Mouse (Mus musculus) ES-Bruce4 (cell line): ENCODE measurements around the gene Shank2. TPM values are rescaled to one million over a fixed set of nuclear protein-coding genes. Genes with fewer than 3 reads are reported as not detected.
A peak's percentile ranks its signal among the peaks of the same experiment; 100 is the strongest.

Experiments used
- H3K27ac ChIP-seq: 2 replicates; pipeline ENCODE4 v1.5.1; 2012; ENCODE audit warnings: low read length, inconsistent platforms; ENCODE audit not compliant: insufficient read depth
- H3K27me3 ChIP-seq: 2 replicates; pipeline ENCODE4 v1.6.1; 2012; ENCODE audit warnings: mild to moderate bottlenecking, low read length, inconsistent platforms; ENCODE audit not compliant: control insufficient read depth, poor library complexity, insufficient read depth, severe bottlenecking
- H3K36me3 ChIP-seq: 2 replicates; pipeline ENCODE4 v1.6.1; 2012; ENCODE audit warnings: inconsistent platforms, mild to moderate bottlenecking, low read length, moderate library complexity; ENCODE audit not compliant: control insufficient read depth, poor library complexity, insufficient read depth, severe bottlenecking
- H3K4me1 ChIP-seq: one replicate; pipeline ENCODE4 v1.8.1; 2011; ENCODE audit warnings: low read length; ENCODE audit not compliant: control insufficient read depth, insufficient read depth
- H3K4me3 ChIP-seq: 2 replicates; pipeline ENCODE4 v1.5.1; 2011; ENCODE audit warnings: low read depth, mild to moderate bottlenecking, low read length
- H3K9ac ChIP-seq: 2 replicates; pipeline ENCODE4 v1.6.1; 2012; ENCODE audit warnings: low read depth, mild to moderate bottlenecking, inconsistent platforms; ENCODE audit not compliant: poor library complexity, severe bottlenecking
- H3K9me3 ChIP-seq: replicated peaks from 2 replicates; pipeline ENCODE4 v1.6.1; 2012; ENCODE audit warnings: mild to moderate bottlenecking, low read length, inconsistent platforms; ENCODE audit not compliant: control insufficient read depth, poor library complexity, insufficient read depth, severe bottlenecking
- CTCF ChIP-seq: IDR thresholded peaks from one replicate; pipeline ENCODE4 v1.8.1; 2011; ENCODE audit warnings: low read depth, low read length
- EP300 ChIP-seq: IDR thresholded peaks from 2 replicates; pipeline ENCODE4 v1.6.1; 2011; ENCODE audit warnings: low read depth, low read length; ENCODE audit not compliant: insufficient read depth
- POLR2A ChIP-seq: IDR thresholded peaks from one replicate; pipeline ENCODE4 v1.8.1; 2011; ENCODE audit warnings: low read length; ENCODE audit not compliant: insufficient read depth
- polyA plus RNA-seq: library from polyadenylated mRNA; stranded (reverse); fragments of >200 nt; gene quantifications from 2 replicates; pipeline ENCODE4 v1.2.4, GENCODE M21; 2011; ENCODE audit warnings: low read depth; ENCODE audit not compliant: missing spikeins, insufficient read depth, insufficient read length

Gene Shank2
- polyA plus RNA-seq, 1 experiment: 0.72 TPM

GRCm38 (mm10) chr7:144102222-144102980 lies 100.7 kb downstream of the Shank2 start:
- Histone ChIP-seq H3K9ac (no peak overlapping the region), H3K36me3 (no peaks in the 10 kb centered on the region), H3K4me3 (no peak overlapping the region), H3K9me3 (no peaks in the 10 kb centered on the region), H3K4me1 (peaks cover 3% of the 10 kb centered on the region), H3K27ac (no peak overlapping the region), H3K27me3 (no peaks in the 10 kb centered on the region)
- no peak for TF ChIP-seq CTCF
- no peak for TF ChIP-seq EP300
- TF ChIP-seq POLR2A: no peak

DNA sequence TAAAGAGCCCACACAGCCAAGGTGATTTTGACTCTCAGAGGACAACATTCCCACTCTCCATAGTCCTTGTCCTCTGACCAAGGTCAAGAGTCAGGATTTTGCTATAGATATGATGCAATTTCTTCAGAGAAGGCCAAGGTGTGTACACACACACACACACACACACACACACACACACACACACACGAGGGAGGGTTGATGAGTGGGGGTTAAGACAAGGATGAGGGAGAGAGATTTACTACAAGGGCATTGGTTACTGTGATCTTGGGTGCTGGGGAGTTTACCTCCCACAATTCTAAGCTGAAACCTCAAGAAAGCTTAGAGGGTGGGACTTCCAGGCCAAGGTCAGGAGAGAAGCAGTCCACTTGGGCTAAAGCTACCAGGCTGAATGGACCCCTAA lies 104.2 kb downstream of the Shank2 start:
- Histone ChIP-seq H3K36me3 (no peaks in the 10 kb centered on the region), H3K27ac (peak overlapping the region; percentile 58; the same call in 1 of the 2 replicates), H3K4me1 (peaks cover 7% of the 10 kb centered on the region), H3K4me3 (no peak overlapping the region), H3K27me3 (no peaks in the 10 kb centered on the region), H3K9me3 (no peaks in the 10 kb centered on the region), H3K9ac (no peak overlapping the region)
- TF ChIP-seq CTCF (no peak), EP300 (no peak), POLR2A (no peak)

DNA sequence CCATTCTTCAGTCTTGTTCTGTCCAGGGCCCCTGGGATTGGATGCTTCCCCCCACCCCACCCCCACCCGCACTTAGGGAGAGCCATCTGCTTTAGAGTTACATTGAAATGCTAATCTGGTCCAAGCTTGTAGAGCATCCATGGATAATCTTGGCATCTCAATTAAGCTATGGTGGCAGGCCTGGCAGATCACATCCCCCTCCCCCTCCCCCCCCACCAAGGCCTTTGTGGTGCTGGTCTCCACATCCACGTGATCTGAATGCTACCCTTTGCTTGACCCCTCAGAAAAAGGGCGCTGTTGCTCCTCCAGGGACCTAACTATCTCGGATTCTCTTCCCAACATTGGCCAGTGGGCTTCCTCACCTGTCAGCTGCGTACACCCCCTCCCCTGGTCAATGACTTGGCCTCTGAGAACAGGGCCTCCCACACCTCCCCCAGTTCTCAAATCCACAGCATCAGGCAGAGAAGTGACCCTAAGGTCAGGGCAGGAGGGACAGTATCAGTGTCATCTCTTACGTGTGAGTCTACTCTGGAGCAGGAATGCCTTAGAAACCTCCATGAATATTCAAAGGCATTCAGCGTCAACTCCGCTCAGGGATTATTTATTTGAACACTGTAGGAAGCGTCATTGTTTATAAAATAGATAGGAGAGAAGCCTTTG lies 104.8 kb downstream of the Shank2 start:
- H3K4me3 ChIP-seq: no peak overlapping the region
- no peak overlapping the region for H3K9ac ChIP-seq
- H3K36me3 ChIP-seq: no peaks in the 10 kb centered on the region
- H3K27ac ChIP-seq: peak overlapping the region; percentile 58; the same call in 1 of the 2 replicates
- TF ChIP-seq EP300: peak; percentile 43
- no peak for TF ChIP-seq CTCF
- no peak for TF ChIP-seq POLR2A
- peaks cover 7% of the 10 kb centered on the region for H3K4me1 ChIP-seq
- no peaks in the 10 kb centered on the region for H3K27me3 ChIP-seq
- no peaks in the 10 kb centered on the region for H3K9me3 ChIP-seq

DNA sequence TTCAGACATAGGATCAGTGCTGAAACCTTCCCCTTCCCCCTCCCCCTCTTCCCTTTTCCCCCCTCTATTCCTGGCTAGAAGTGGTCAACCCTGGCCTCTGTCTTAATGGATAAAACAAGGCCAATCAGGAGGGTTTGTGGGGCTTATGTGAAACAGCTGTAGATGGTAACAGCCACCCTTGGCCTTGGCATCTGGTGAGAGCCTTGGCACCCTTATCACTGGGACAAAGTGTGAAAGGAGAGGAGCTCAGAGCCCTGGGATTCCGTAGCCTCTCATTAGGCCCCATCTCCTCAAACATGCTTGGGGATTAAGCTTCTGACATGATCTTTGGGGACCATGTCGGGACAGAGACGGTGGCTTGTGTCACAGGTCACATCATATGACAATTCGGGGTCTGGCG lies 106.4 kb downstream of the Shank2 start:
- Histone ChIP-seq H3K4me1 (peaks cover 7% of the 10 kb centered on the region), H3K27me3 (no peaks in the 10 kb centered on the region), H3K9ac (no peak overlapping the region), H3K9me3 (no peaks in the 10 kb centered on the region), H3K27ac (no peak overlapping the region), H3K36me3 (no peaks in the 10 kb centered on the region), H3K4me3 (no peak overlapping the region)
- TF ChIP-seq CTCF: no peak
- no peak for TF ChIP-seq POLR2A
- no peak for TF ChIP-seq EP300

DNA sequence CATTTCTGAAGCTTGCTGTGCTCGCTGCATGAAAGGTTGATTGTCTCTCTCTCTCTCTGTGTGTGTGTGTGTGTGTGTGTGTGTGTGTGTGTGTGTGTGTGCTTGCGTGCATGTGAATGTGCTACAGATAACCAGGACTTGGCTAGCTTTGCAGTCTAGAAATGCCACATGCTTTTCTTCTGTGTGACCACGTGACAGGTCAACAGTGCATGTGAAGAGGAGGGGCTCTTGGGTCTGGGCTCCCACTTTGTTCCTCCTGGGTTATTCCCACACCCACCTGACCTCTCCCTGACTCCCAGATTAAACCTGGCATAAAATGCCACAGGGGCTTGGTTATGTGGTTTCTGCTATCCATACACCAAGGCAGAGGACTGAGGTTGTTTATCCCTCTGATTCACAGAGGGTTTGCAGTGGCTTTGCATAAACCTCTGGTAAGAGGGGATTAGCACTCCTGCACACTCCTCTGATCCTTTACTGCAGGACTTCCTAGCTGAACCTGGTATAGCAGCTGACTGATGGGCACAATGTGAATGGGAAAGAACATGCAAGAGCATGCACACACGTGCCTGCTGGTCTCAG lies 109.4 kb downstream of the Shank2 start:
- Histone ChIP-seq H3K4me3 (no peak overlapping the region), H3K9me3 (no peaks in the 10 kb centered on the region), H3K9ac (no peak overlapping the region), H3K4me1 (peaks cover 7% of the 10 kb centered on the region), H3K27ac (no peak overlapping the region), H3K36me3 (no peaks in the 10 kb centered on the region), H3K27me3 (no peaks in the 10 kb centered on the region)
- TF ChIP-seq POLR2A (no peak), EP300 (no peak), CTCF (no peak)

- Histone ChIP-seq H3K9me3 (no peaks in the 10 kb centered on the region), H3K4me1 (peaks cover 5% of the 10 kb centered on the region), H3K9ac (no peak overlapping the region), H3K27me3 (no peaks in the 10 kb centered on the region), H3K27ac (no peak overlapping the region), H3K36me3 (no peaks in the 10 kb centered on the region), H3K4me3 (no peak overlapping the region)
- TF ChIP-seq CTCF (no peak), EP300 (no peak), POLR2A (no peak)
Observed at GRCm38 (mm10) chr7:144111981-144112380, 110.3 kb downstream of the Shank2 start.
